In the genomic region with DNA sequence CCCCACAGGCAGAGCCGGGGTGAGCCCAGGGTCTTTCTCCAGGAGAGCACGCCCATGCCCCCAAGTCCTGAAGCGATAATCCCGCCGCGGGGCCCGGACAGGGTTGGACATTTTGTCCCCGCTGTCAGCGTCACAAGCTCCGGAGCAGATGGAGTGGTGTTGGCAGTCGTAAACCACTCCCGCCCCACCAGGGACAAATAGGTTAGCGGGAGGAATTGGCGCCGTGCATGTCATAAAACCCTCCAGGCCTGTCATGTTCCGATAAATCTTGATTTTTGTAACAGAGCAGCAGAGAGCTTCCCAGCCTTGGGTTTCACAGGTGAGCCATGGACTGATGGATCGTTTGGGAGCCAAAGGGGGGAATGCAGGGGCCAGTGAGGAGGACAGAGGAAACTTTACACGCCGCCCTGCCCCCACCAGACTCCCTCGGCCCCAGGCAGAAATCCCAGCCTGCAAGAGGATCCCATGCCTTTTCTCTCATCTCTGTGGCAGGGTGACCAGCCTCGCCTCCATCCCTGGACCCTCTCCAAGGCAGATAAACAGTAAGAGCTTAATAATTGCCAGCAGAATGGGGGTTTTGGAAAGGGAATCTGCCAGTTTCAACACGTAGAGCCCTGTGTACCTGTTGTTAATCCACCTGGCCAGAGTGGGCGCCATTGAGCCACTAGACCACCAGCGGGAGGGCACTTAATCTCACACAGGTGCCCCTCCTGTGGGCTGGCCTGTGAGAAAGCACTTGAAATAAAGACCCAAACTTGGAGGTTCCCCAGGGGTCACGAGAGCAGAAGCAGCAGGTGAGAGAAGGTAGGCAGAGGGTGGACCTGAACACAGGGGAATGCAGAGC, we compare ENCODE assay signal across 8 mouse cellular contexts.
DNase-seq lines count a peak whose midpoint lies in the region; ATAC-seq and TF ChIP-seq lines count a peak whose summit lies in the region.

No protein-coding gene starts in this region.

- peak; percentile 3; the same call in 1 of the 2 replicates for TF ChIP-seq CTCF in gastrocnemius, adult 2 months (IDR thresholded peaks at IDR 0.05)

- H3K4me2 ChIP-seq in forebrain, embryonic 16.5 days (ENCODE audit: low read length), result peak overlapping the region; percentile 16
- peak overlapping the region; percentile 47 for H3K4me2 ChIP-seq in limb, embryonic 12.5 days

- no peak overlapping the region for H3K4me3 ChIP-seq in gastrocnemius, adult 2 months
- H3K4me3 ChIP-seq in forebrain, embryonic 16.5 days (replicated peaks; ENCODE audit: low read length), result no peak overlapping the region
- peak overlapping the region; percentile 11 for H3K4me3 ChIP-seq in limb, embryonic 12.5 days (replicated peaks)

- no peaks in the 10 kb centered on the region for H3K9me3 ChIP-seq in forebrain, embryonic 16.5 days (ENCODE audit: control insufficient read depth, low read length)
- H3K9me3 ChIP-seq in limb, embryonic 12.5 days, result no peaks in the 10 kb centered on the region

- no peaks in the 10 kb centered on the region for H3K36me3 ChIP-seq in forebrain, embryonic 16.5 days (ENCODE audit: control insufficient read depth, insufficient read depth)
- H3K36me3 ChIP-seq in limb, embryonic 12.5 days, result no peaks in the 10 kb centered on the region

- H3K27ac ChIP-seq in gastrocnemius, adult 2 months, result no peak overlapping the region
- H3K27ac ChIP-seq in forebrain, embryonic 16.5 days (ENCODE audit: low read length), result 0 out of 2 replicates have a peak overlapping the region, but pooled peaks have one; percentile 13
- H3K27ac ChIP-seq in limb, embryonic 12.5 days, result peak overlapping the region; percentile 35; the same call in 1 of the 2 replicates

- intact Hi-C loops in gastrocnemius, adult 2 months (cut with DNase I), result no loop called here
- intact Hi-C loops in gastrocnemius, postnatal 14 days (cut with DNase I; ENCODE audit: low total_unique reads), result no loop called here

- 0 out of 2 replicates have a peak, but pooled peaks have one; percentile 26 for ATAC-seq in forebrain, embryonic 16.5 days
- ATAC-seq in limb, embryonic 12.5 days (ENCODE audit: insufficient number of reproducible peaks, insufficient read depth, low FRiP score, low TSS enrichment, low read depth), result peak; percentile 30; the same call in 1 of the 2 replicates

- no peak for DNase-seq in gastrocnemius, adult 2 months
- DNase-seq in gastrocnemius, adult 8-10 months (ENCODE audit: low spot score in 2 of 2), result no peak
- DNase-seq in adrenal gland, postnatal 14 days, result peak; percentile 71
- DNase-seq in right cerebral cortex, postnatal 36 days (ENCODE audit: low spot score in 2 of 2), result no peak
- DNase-seq in gastrocnemius, postnatal 14 days, result no peak
- no peak for DNase-seq in spleen, postnatal 10 days (ENCODE audit: low spot score in 2 of 2)

- H3K27me3 ChIP-seq in forebrain, embryonic 16.5 days (replicated peaks; ENCODE audit: control insufficient read depth, insufficient read depth, low read length), result no peaks in the 10 kb centered on the region
- H3K27me3 ChIP-seq in limb, embryonic 12.5 days, result peaks cover 83% of the 10 kb centered on the region

- peaks cover 5% of the 10 kb centered on the region for H3K4me1 ChIP-seq in forebrain, embryonic 16.5 days (replicated peaks; ENCODE audit: control insufficient read depth, insufficient read depth, low read length)
- H3K4me1 ChIP-seq in limb, embryonic 12.5 days (replicated peaks), result peaks cover 44% of the 10 kb centered on the region

- peak overlapping the region; percentile 41 for H3K9ac ChIP-seq in forebrain, embryonic 16.5 days (replicated peaks; ENCODE audit: low read depth, low read length)
- no peak overlapping the region for H3K9ac ChIP-seq in limb, embryonic 12.5 days (replicated peaks)

- WGBS in forebrain, embryonic 16.5 days, result 34% methylated on average over 25 of the region's 25 CpGs
- WGBS in limb, embryonic 12.5 days, result 4% methylated on average over 25 of the region's 25 CpGs
